Mouse (Mus musculus) cerebellum, adult 11-12 months (tissue): ENCODE data around the gene Wdr48.

Experiments
- DNase-seq: peaks from one replicate; pipeline ENCODE4 v3.0.0; 2022

The Wdr48 gene

GRCm38 (mm10) chr9:119925729-119926128 is 31.1 kb downstream of the Wdr48 start:
- DNase-seq, result no peak

GRCm38 (mm10) chr9:119926497-119926896 is 31.8 kb downstream of the Wdr48 start:
- DNase-seq, result no peak

GRCm38 (mm10) chr9:119932358-119932757 is 37.7 kb downstream of the Wdr48 start:
- DNase-seq, result no peak

GRCm38 (mm10) chr9:119933675-119934074 is 39.0 kb downstream of the Wdr48 start:
- DNase-seq, result no peak

GRCm38 (mm10) chr9:119937005-119937773 is 42.5 kb downstream of the Wdr48 start, which contains the start of the genes Gorasp1 and Ttc21a:
Gene Gorasp1, minus strand, starts transcription at chr9:119937565.
Gene Ttc21a, plus strand, starts transcription at chr9:119937606.
- peak; percentile 91 for DNase-seq

GRCm38 (mm10) chr9:119938496-119938895 is 43.8 kb downstream of the Wdr48 start:
- no peak for DNase-seq

- DNase-seq, result no peak
Observed at GRCm38 (mm10) chr9:119939646-119940045, 45.0 kb downstream of the Wdr48 start.

GRCm38 (mm10) chr9:119941407-119941806 is 46.7 kb downstream of the Wdr48 start:
- DNase-seq, result no peak

GRCm38 (mm10) chr9:119941861-119942260 is 47.2 kb downstream of the Wdr48 start:
- DNase-seq, result no peak

- no peak for DNase-seq
Observed at GRCm38 (mm10) chr9:119943326-119943725, 48.6 kb downstream of the Wdr48 start.

- DNase-seq, result no peak
Observed at GRCm38 (mm10) chr9:119945173-119945900, 50.7 kb downstream of the Wdr48 start.

GRCm38 (mm10) chr9:119948804-119949203 is 54.1 kb downstream of the Wdr48 start:
- no peak for DNase-seq

- no peak for DNase-seq
Observed at GRCm38 (mm10) chr9:119950434-119950833, 55.8 kb downstream of the Wdr48 start.

- DNase-seq, result no peak
Observed at GRCm38 (mm10) chr9:119951388-119951787, 56.7 kb downstream of the Wdr48 start.

- DNase-seq, result no peak
Observed at GRCm38 (mm10) chr9:119958835-119959234, 64.2 kb downstream of the Wdr48 start.

GRCm38 (mm10) chr9:119962216-119962615 is 67.5 kb downstream of the Wdr48 start:
- no peak for DNase-seq

GRCm38 (mm10) chr9:119962987-119963667 is 68.4 kb downstream of the Wdr48 start:
- DNase-seq, result peak; percentile 59

GRCm38 (mm10) chr9:119964206-119964605 is 69.5 kb downstream of the Wdr48 start:
- DNase-seq, result no peak

GRCm38 (mm10) chr9:119965186-119965585 is 70.5 kb downstream of the Wdr48 start:
- DNase-seq, result no peak

- DNase-seq, result peak; percentile 28
Observed at GRCm38 (mm10) chr9:119966221-119966910, 71.7 kb downstream of the Wdr48 start.

GRCm38 (mm10) chr9:119969811-119970210 is 75.1 kb downstream of the Wdr48 start:
- no peak for DNase-seq

GRCm38 (mm10) chr9:119970221-119970620 is 75.5 kb downstream of the Wdr48 start:
- DNase-seq, result peak; percentile 78
